Mouse (Mus musculus): ENCODE data around the gene Olfr92. TPM values are rescaled to one million over a fixed set of nuclear protein-coding genes. Genes with fewer than 3 reads are reported as not detected.

Gene Olfr92
- not detected for polyA plus RNA-seq (2014; fragmentation: Illumina TruSeq; extraction: RNeasy Lipid Tissue Mini Kit (QIAGEN cat#74804); ENCODE audit: low replicate concordance)

DNA sequence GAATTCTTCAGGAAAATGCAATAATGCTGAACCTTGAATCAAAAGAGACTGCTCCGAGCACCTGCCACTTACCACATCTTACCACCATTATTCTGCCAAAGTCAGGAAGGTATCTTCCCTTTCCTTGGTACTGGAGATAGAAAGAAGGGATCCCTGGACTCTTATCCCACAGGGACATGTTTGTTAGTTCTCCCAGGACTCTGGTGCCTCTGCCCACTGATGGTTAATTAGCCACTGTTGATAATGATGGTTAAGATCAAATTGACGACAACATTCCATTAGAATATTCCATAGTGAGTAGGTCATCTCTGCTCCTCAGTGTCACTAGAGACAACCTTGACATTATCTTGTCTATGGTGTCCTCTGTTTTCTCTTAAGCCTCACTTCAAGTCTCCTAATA lies at the start of gene Olfr92:
Gene Olfr92, minus strand, starts transcription at position 101 of the 400 bp plus-strand sequence.

DNA sequence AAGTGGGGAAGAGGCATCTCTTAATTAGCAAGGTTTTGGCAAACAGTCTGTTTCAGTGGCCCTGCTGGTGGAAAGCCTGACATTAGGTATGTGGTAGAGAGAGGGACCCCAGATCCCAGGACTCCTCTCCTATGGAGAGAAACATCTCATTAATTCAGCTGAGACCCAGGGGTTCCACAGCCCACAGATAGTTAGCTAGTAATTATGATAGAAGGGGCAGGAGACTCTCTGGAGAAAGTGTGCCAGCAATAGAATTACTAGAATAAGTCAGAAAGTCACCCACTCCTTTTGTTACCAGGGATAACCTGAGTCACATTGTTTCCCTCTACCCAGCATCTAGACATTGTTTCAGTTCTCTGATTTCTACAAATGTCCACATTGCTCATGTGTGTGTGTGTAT lies 41.5 kb upstream of the Olfr92 start, which contains the start of gene Olfr93:
Gene Olfr93, minus strand, starts transcription at position 101 of the 400 bp plus-strand sequence.

DNA sequence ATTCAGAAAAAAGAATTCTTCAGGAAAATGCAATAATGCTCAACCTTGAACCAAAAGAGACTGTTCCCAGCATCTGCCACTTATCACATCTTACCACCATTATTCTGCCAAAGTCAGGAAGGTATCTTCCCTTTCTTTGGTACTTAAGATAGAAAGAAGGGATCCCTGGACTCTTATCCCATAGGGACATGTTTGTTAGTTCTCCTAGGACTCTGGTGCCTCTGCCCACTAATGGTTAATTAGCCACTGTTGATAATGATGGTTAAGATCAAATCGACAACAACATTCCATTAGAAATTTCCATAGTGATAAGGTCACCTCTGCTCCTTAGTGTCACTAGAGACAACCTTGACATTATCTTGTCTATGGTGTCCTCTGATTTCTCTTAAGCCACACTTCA lies 21.7 kb downstream of the Olfr92 start, which contains the start of gene Olfr91:
Gene Olfr91, minus strand, starts transcription at position 101 of the 400 bp plus-strand sequence.

DNA sequence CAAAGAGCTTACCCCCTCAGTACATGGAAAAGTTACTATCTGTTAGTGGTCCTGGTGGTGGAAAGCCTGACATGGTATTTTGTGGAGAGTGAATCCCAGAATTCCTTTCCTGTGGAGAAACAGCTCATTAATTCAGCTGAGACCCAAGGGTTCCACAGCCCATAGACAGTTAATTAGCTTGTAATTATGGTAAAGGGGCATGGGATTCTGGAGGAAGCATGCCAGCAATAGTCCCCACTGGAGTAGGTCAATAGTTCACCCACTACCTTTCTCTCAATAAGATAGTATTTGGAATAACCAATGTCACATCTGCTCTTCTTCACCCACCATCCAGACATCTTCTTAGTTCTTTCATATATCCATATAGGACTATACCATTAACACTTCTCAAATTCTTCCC lies 31.5 kb downstream of the Olfr92 start, which contains the start of gene Olfr90:
Gene Olfr90, minus strand, starts transcription at position 101 of the 400 bp plus-strand sequence.

Other genes with a start within 250 kb of the Olfr92 start
- gene Trim40, start 230.0 kb downstream of the Olfr92 start, polyA plus RNA-seq (2014; fragmentation: Illumina TruSeq; extraction: RNeasy Lipid Tissue Mini Kit (QIAGEN cat#74804); ENCODE audit: low replicate concordance) = 86.2 TPM
- 166 TPM for gene Trim31, start 222.0 kb downstream of the Olfr92 start, polyA plus RNA-seq (2014; fragmentation: Illumina TruSeq; extraction: RNeasy Lipid Tissue Mini Kit (QIAGEN cat#74804); ENCODE audit: low replicate concordance)
- 1.1 TPM for gene Rnf39, start 177.2 kb downstream of the Olfr92 start, polyA plus RNA-seq (2014; fragmentation: Illumina TruSeq; extraction: RNeasy Lipid Tissue Mini Kit (QIAGEN cat#74804); ENCODE audit: low replicate concordance)
- gene Ppp1r11, start 168.3 kb downstream of the Olfr92 start, polyA plus RNA-seq (2014; fragmentation: Illumina TruSeq; extraction: RNeasy Lipid Tissue Mini Kit (QIAGEN cat#74804); ENCODE audit: low replicate concordance) = 5.3 TPM
- 18.8 TPM for gene Znrd1, start 161.5 kb downstream of the Olfr92 start, polyA plus RNA-seq (2014; fragmentation: Illumina TruSeq; extraction: RNeasy Lipid Tissue Mini Kit (QIAGEN cat#74804); ENCODE audit: low replicate concordance)
- gene Znrd1as, start 161.5 kb downstream of the Olfr92 start, polyA plus RNA-seq (2014; fragmentation: Illumina TruSeq; extraction: RNeasy Lipid Tissue Mini Kit (QIAGEN cat#74804); ENCODE audit: low replicate concordance) = 17.6 TPM
- not detected for gene 2410137M14Rik, start 138.9 kb downstream of the Olfr92 start, polyA plus RNA-seq (2014; fragmentation: Illumina TruSeq; extraction: RNeasy Lipid Tissue Mini Kit (QIAGEN cat#74804); ENCODE audit: low replicate concordance)
- gene H2-M5, start 130.6 kb downstream of the Olfr92 start, polyA plus RNA-seq (2014; fragmentation: Illumina TruSeq; extraction: RNeasy Lipid Tissue Mini Kit (QIAGEN cat#74804); ENCODE audit: low replicate concordance) = not detected
- gene Zfp57, start 118.9 kb downstream of the Olfr92 start, polyA plus RNA-seq (2014; fragmentation: Illumina TruSeq; extraction: RNeasy Lipid Tissue Mini Kit (QIAGEN cat#74804); ENCODE audit: low replicate concordance) = 3.6 TPM
- gene Mog, start 96.7 kb downstream of the Olfr92 start, polyA plus RNA-seq (2014; fragmentation: Illumina TruSeq; extraction: RNeasy Lipid Tissue Mini Kit (QIAGEN cat#74804); ENCODE audit: low replicate concordance) = not detected
- gene Gabbr1, start 74.1 kb downstream of the Olfr92 start, polyA plus RNA-seq (2014; fragmentation: Illumina TruSeq; extraction: RNeasy Lipid Tissue Mini Kit (QIAGEN cat#74804); ENCODE audit: low replicate concordance) = 14.3 TPM
- gene Olfr90, start 31.6 kb downstream of the Olfr92 start, polyA plus RNA-seq (2014; fragmentation: Illumina TruSeq; extraction: RNeasy Lipid Tissue Mini Kit (QIAGEN cat#74804); ENCODE audit: low replicate concordance) = not detected
- gene Olfr91, start 21.8 kb downstream of the Olfr92 start, polyA plus RNA-seq (2014; fragmentation: Illumina TruSeq; extraction: RNeasy Lipid Tissue Mini Kit (QIAGEN cat#74804); ENCODE audit: low replicate concordance) = not detected
- gene Olfr93, start 41.4 kb upstream of the Olfr92 start, polyA plus RNA-seq (2014; fragmentation: Illumina TruSeq; extraction: RNeasy Lipid Tissue Mini Kit (QIAGEN cat#74804); ENCODE audit: low replicate concordance) = not detected
- 7.5 TPM for gene Ubd, start 73.8 kb upstream of the Olfr92 start, polyA plus RNA-seq (2014; fragmentation: Illumina TruSeq; extraction: RNeasy Lipid Tissue Mini Kit (QIAGEN cat#74804); ENCODE audit: low replicate concordance)
- gene Olfr94, start 80.9 kb upstream of the Olfr92 start, polyA plus RNA-seq (2014; fragmentation: Illumina TruSeq; extraction: RNeasy Lipid Tissue Mini Kit (QIAGEN cat#74804); ENCODE audit: low replicate concordance) = not detected
- not detected for gene Olfr95, start 93.0 kb upstream of the Olfr92 start, polyA plus RNA-seq (2014; fragmentation: Illumina TruSeq; extraction: RNeasy Lipid Tissue Mini Kit (QIAGEN cat#74804); ENCODE audit: low replicate concordance)
- gene Olfr96, start 100.1 kb upstream of the Olfr92 start, polyA plus RNA-seq (2014; fragmentation: Illumina TruSeq; extraction: RNeasy Lipid Tissue Mini Kit (QIAGEN cat#74804); ENCODE audit: low replicate concordance) = not detected
- not detected for gene Olfr97, start 117.2 kb upstream of the Olfr92 start, polyA plus RNA-seq (2014; fragmentation: Illumina TruSeq; extraction: RNeasy Lipid Tissue Mini Kit (QIAGEN cat#74804); ENCODE audit: low replicate concordance)
- not detected for gene Olfr98, start 143.7 kb upstream of the Olfr92 start, polyA plus RNA-seq (2014; fragmentation: Illumina TruSeq; extraction: RNeasy Lipid Tissue Mini Kit (QIAGEN cat#74804); ENCODE audit: low replicate concordance)
- gene H2-M3, start 150.1 kb upstream of the Olfr92 start, polyA plus RNA-seq (2014; fragmentation: Illumina TruSeq; extraction: RNeasy Lipid Tissue Mini Kit (QIAGEN cat#74804); ENCODE audit: low replicate concordance) = 1.0 TPM
- not detected for gene Olfr99, start 163.4 kb upstream of the Olfr92 start, polyA plus RNA-seq (2014; fragmentation: Illumina TruSeq; extraction: RNeasy Lipid Tissue Mini Kit (QIAGEN cat#74804); ENCODE audit: low replicate concordance)
- gene Olfr101, start 184.2 kb upstream of the Olfr92 start, polyA plus RNA-seq (2014; fragmentation: Illumina TruSeq; extraction: RNeasy Lipid Tissue Mini Kit (QIAGEN cat#74804); ENCODE audit: low replicate concordance) = not detected
- gene Olfr102, start 197.0 kb upstream of the Olfr92 start, polyA plus RNA-seq (2014; fragmentation: Illumina TruSeq; extraction: RNeasy Lipid Tissue Mini Kit (QIAGEN cat#74804); ENCODE audit: low replicate concordance) = not detected
- not detected for gene Olfr103, start 219.6 kb upstream of the Olfr92 start, polyA plus RNA-seq (2014; fragmentation: Illumina TruSeq; extraction: RNeasy Lipid Tissue Mini Kit (QIAGEN cat#74804); ENCODE audit: low replicate concordance)
- gene Olfr104-ps, start 239.5 kb upstream of the Olfr92 start, polyA plus RNA-seq (2014; fragmentation: Illumina TruSeq; extraction: RNeasy Lipid Tissue Mini Kit (QIAGEN cat#74804); ENCODE audit: low replicate concordance) = not detected